Mouse (Mus musculus) liver, postnatal 0 days (tissue): ENCODE results near the gene Gm37240.

Source experiments
- CTCF ChIP-seq: sonication (generic); IDR thresholded peaks from 2 replicates; pipeline ENCODE4 v1.5.1; 2016; ENCODE audit warnings: antibody characterized with exemption, low read depth
- EP300 ChIP-seq: IDR thresholded peaks from 2 replicates; pipeline ENCODE4 v1.6.1; 2016; ENCODE audit warnings: antibody characterized with exemption, low read depth, mild to moderate bottlenecking

DNA sequence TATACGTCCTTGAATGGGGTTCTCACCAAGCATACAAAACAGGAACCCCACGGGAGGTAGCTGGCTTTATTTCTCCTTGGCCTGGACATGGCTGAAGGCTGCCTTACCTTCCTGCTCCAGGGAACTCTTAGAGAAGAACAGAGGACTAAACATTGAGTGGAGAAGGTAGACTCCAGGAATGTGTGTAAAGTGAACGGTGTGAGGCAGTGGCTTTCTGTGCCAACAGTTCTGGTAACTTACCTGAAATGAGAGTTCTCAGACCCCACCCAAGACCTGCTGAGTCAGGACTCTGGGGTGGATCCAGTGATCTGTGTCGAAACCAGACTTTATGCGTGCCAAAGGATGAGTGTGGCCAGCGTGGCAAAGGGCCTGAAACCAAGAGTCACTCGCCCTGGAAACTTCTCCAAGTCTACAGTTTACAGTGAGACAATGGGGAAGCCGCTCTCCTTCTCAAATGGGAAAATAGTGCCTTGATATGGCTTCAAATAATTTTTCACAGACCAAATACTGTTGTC, 1240.9 kb downstream of the Gm37240 start:
- no peak for TF ChIP-seq CTCF
- no peak for TF ChIP-seq EP300
